Mouse (Mus musculus) bone marrow, adult 2 months (tissue): ENCODE results near the gene Gm19426. TPM values are rescaled to one million over a fixed set of nuclear protein-coding genes. Genes with fewer than 3 reads are reported as not detected.

Experiments
- H3K27ac ChIP-seq: fragments of 200-500 bp; 2 replicates; pipeline ENCODE4 v1.5.1; 2012; ENCODE audit warnings: low read depth, mild to moderate bottlenecking, control low read depth, inconsistent platforms, low read length; ENCODE audit not compliant: control insufficient read depth, poor library complexity, insufficient read depth
- H3K4me1 ChIP-seq: fragments of 200-500 bp; 2 replicates; pipeline ENCODE4 v1.6.1; 2011; ENCODE audit warnings: low read length; ENCODE audit not compliant: control insufficient read depth, insufficient read depth
- H3K4me3 ChIP-seq: fragments of 200-500 bp; replicated peaks from 2 replicates; pipeline ENCODE3; 2011; ENCODE audit warnings: mild to moderate bottlenecking, low read depth, low read length, control low read depth; ENCODE audit not compliant: control insufficient read depth
- CTCF ChIP-seq: fragments of 200-500 bp; IDR thresholded peaks from 2 replicates; pipeline ENCODE4 v1.5.1; 2011; ENCODE audit warnings: low read length, control low read depth; ENCODE audit not compliant: control insufficient read depth, insufficient read depth
- POLR2A ChIP-seq: fragments of 200-500 bp; IDR thresholded peaks from 2 replicates; pipeline ENCODE4 v1.6.1; 2011; ENCODE audit warnings: low read depth, mild to moderate bottlenecking, control low read depth, low read length, borderline replicate concordance; ENCODE audit not compliant: control insufficient read depth
- WGBS: fragments of 180-500 bp; shearing (Covaris S2); methylation state at CpG from one replicate; pipeline ENCODE4 v1.1.7; 2018; 5-methylcytosine and 5-hydroxymethylcytosine counted together
- polyA plus RNA-seq: library from polyadenylated mRNA; stranded (reverse); fragments of >200 nt; gene quantifications from 2 replicates; pipeline ENCODE4 v1.2.4, GENCODE M21; 2011; ENCODE audit warnings: low replicate concordance; ENCODE audit not compliant: missing spikeins, insufficient read depth, insufficient read length

Gene Gm19426
- polyA plus RNA-seq, 1 experiment: not detected

- Histone ChIP-seq H3K27ac (no peak overlapping the region), H3K4me1 (no peaks in the 10 kb centered on the region; the same call in 1 of the 2 replicates), H3K4me3 (no peak overlapping the region)
- no peak for TF ChIP-seq CTCF
- TF ChIP-seq POLR2A: no peak
- WGBS: 76% methylated on average over 3 of the region's 3 CpGs
Measured at GRCm38 (mm10) chr2:84721182-84721581, 22.3 kb downstream of the Gm19426 start.

GRCm38 (mm10) chr2:84720718-84721117 lies 22.7 kb downstream of the Gm19426 start:
- H3K4me1 ChIP-seq: no peaks in the 10 kb centered on the region; the same call in 1 of the 2 replicates
- TF ChIP-seq POLR2A: no peak
- no peak for TF ChIP-seq CTCF
- WGBS: 90% methylated on average over 2 of the region's 2 CpGs
- H3K27ac ChIP-seq: no peak overlapping the region
- no peak overlapping the region for H3K4me3 ChIP-seq

GRCm38 (mm10) chr2:84717357-84717756 lies 26.1 kb downstream of the Gm19426 start:
- H3K27ac ChIP-seq: no peak overlapping the region
- TF ChIP-seq CTCF: no peak
- no peak for TF ChIP-seq POLR2A
- H3K4me3 ChIP-seq: no peak overlapping the region
- 93% methylated on average over 4 of the region's 4 CpGs for WGBS
- H3K4me1 ChIP-seq: no peaks in the 10 kb centered on the region; the same call in 1 of the 2 replicates

GRCm38 (mm10) chr2:84716423-84717355 lies 26.8 kb downstream of the Gm19426 start:
- WGBS: 17% methylated on average over 9 of the region's 9 CpGs

GRCm38 (mm10) chr2:84715562-84716361 lies 27.7 kb downstream of the Gm19426 start:
- Histone ChIP-seq H3K4me3 (peak overlapping the region; percentile 95), H3K4me1 (no peaks in the 10 kb centered on the region; the same call in 1 of the 2 replicates), H3K27ac (peak overlapping the region; percentile 99)
- WGBS: under 1% methylated on average over 33 of the region's 33 CpGs
- no peak for TF ChIP-seq CTCF
- TF ChIP-seq POLR2A: peak; percentile 65

More at GRCm38 (mm10) chr2:84716423-84717355, 26.8 kb downstream of the Gm19426 start:
- TF ChIP-seq POLR2A (no peak), CTCF (no peak)
- Histone ChIP-seq H3K27ac (peak overlapping the region; percentile 36; the same call in 1 of the 2 replicates), H3K4me3 (peak overlapping the region; percentile 51), H3K4me1 (no peaks in the 10 kb centered on the region; the same call in 1 of the 2 replicates)

- Histone ChIP-seq H3K4me3 (peak within 1 kb of the TSS; percentile 97), H3K27ac (peak within 1 kb of the TSS; percentile 99)
- WGBS: under 1% methylated on average over 107 of the region's 107 CpGs
Measured at GRCm38 (mm10) chr2:84714811-84715561, 28.5 kb downstream of the Gm19426 start, which contains the start of gene Zdhhc5. Gene Zdhhc5, minus strand, starts transcription at chr2:84715180.

GRCm38 (mm10) chr2:84714422-84714810 lies 29.0 kb downstream of the Gm19426 start:
- WGBS: under 1% methylated on average over 26 of the region's 26 CpGs
- Histone ChIP-seq H3K27ac (peak overlapping the region; percentile 99), H3K4me1 (no peaks in the 10 kb centered on the region; the same call in 1 of the 2 replicates), H3K4me3 (peak overlapping the region; percentile 97)
- TF ChIP-seq CTCF: no peak
- TF ChIP-seq POLR2A: no peak

More at GRCm38 (mm10) chr2:84714811-84715561, 28.5 kb downstream of the Gm19426 start, which contains the start of gene Zdhhc5:
- H3K4me1 ChIP-seq: no peaks in the 10 kb centered on the region; the same call in 1 of the 2 replicates
- no peak for TF ChIP-seq CTCF
- TF ChIP-seq POLR2A: peak; percentile 90

GRCm38 (mm10) chr2:84711898-84712297 lies 31.6 kb downstream of the Gm19426 start:
- TF ChIP-seq POLR2A (no peak), CTCF (no peak)
- Histone ChIP-seq H3K4me1 (no peaks in the 10 kb centered on the region; the same call in 1 of the 2 replicates), H3K27ac (no peak overlapping the region), H3K4me3 (no peak overlapping the region)
- WGBS: 84% methylated on average over 2 of the region's 2 CpGs
